Mouse (Mus musculus) embryonic fibroblast, embryonic 13.5 days (primary cell): ENCODE data around the gene Banf2.

Experiments
- CTCF ChIP-seq: IDR thresholded peaks from 2 replicates; pipeline ENCODE4 v1.5.1; 2011; ENCODE audit warnings: mild to moderate bottlenecking, control low read depth, low read length, moderate library complexity, borderline replicate concordance; ENCODE audit not compliant: insufficient read depth
- POLR2A ChIP-seq: IDR thresholded peaks from 2 replicates; pipeline ENCODE4 v1.6.1; 2011; ENCODE audit warnings: low read depth, mild to moderate bottlenecking, control low read depth, low read length, moderate library complexity

DNA sequence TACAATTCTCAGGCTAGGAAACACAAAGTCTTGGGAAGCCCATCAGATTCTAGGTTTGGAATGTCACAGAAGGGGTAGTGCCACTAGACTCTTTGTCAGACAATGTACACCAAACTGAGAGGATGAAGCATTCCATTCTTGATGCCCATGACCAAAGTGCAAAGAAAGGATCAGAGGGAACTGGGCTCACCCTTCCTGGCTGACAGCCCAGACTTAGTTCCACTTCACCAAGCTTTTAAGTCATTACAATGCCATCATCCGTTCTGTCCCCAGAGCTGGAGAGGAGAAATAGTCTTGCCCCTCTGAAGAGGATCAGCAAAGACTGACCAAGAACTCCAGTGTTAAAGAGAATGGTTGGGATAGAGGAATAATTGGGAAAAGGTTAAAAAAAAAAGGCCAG, 41.9 kb upstream of the Banf2 start:
- TF ChIP-seq POLR2A (no peak), CTCF (no peak)
